Mouse (Mus musculus) midbrain, postnatal 0 days (tissue): Measurements from ENCODE around the gene Il4ra. TPM values are rescaled to one million over a fixed set of nuclear protein-coding genes. Genes with fewer than 3 reads are reported as not detected.

ENCODE experiments used
- ATAC-seq: fragments of 200-750 bp; cut with Nextera tagmentation; 2 replicates; pipeline ENCODE4 v1.8.0; 2017; ENCODE audit warnings: moderate number of reproducible peaks, mild to moderate bottlenecking, moderate TSS enrichment, moderate library complexity; ENCODE audit not compliant: low FRiP score
- DNase-seq: peaks from one replicate; pipeline ENCODE4 v3.0.0-alpha.2; 2015; ENCODE audit warnings: low spot score
- H3K27ac ChIP-seq: fragments of 300-500 bp; sonication (generic); 2 replicates; pipeline ENCODE4 v1.5.1; 2014; ENCODE audit warnings: low read depth, mild to moderate bottlenecking, low read length, mixed read lengths
- H3K27me3 ChIP-seq: fragments of 300-500 bp; sonication (generic); 2 replicates; pipeline ENCODE4 v1.6.1; 2014; ENCODE audit warnings: low read length, control low read depth, mixed read lengths; ENCODE audit not compliant: insufficient read depth
- H3K36me3 ChIP-seq: fragments of 300-500 bp; sonication (generic); 2 replicates; pipeline ENCODE4 v1.6.1; 2014; ENCODE audit warnings: low read length, control low read depth, mixed read lengths; ENCODE audit not compliant: insufficient read depth
- H3K4me1 ChIP-seq: fragments of 300-500 bp; sonication (generic); 2 replicates; pipeline ENCODE4 v1.6.1; 2014; ENCODE audit warnings: mild to moderate bottlenecking, control low read depth, antibody characterized with exemption, low read length, mixed read lengths; ENCODE audit not compliant: insufficient read depth
- H3K4me2 ChIP-seq: fragments of 300-500 bp; sonication (generic); 2 replicates; pipeline ENCODE4 v1.6.1; 2014; ENCODE audit warnings: low read depth, mild to moderate bottlenecking, low read length, mixed read lengths; ENCODE audit not compliant: poor library complexity, severe bottlenecking
- H3K4me3 ChIP-seq: fragments of 300-500 bp; sonication (generic); 2 replicates; pipeline ENCODE4 v1.5.1; 2014; ENCODE audit warnings: low read depth, mild to moderate bottlenecking, low read length, moderate library complexity
- H3K9ac ChIP-seq: fragments of 300-500 bp; sonication (generic); replicated peaks from 2 replicates; pipeline ENCODE4 v1.6.1; 2014; ENCODE audit warnings: mild to moderate bottlenecking, low read length, moderate library complexity, mixed read lengths; ENCODE audit not compliant: poor library complexity, severe bottlenecking
- H3K9me3 ChIP-seq: fragments of 300-500 bp; sonication (generic); 2 replicates; pipeline ENCODE4 v1.6.1; 2016; ENCODE audit warnings: low read length, control low read depth
- CTCF ChIP-seq: IDR thresholded peaks from 2 replicates; pipeline ENCODE4 v1.5.1; 2016; ENCODE audit warnings: antibody characterized with exemption, mild to moderate bottlenecking
- WGBS: fragments of 180-500 bp; shearing (Covaris S2); extraction: QIAGEN DNeasy Blood & Tissue Kit; methylation state at CpG from one replicate; pipeline ENCODE4 v1.1.7; 2014; 5-methylcytosine and 5-hydroxymethylcytosine counted together
- polyA plus RNA-seq: library from polyadenylated mRNA; unstranded; fragments of >200 nt; fragmentation: Nextera tagmentation; extraction: Ambion mirVana; gene quantifications from 2 replicates; pipeline ENCODE4 v1.2.1, GENCODE M21; 2015
- total RNA-seq: library from RNA; depleted of rRNA; stranded (reverse); fragments of >200 nt; gene quantifications from 2 replicates; pipeline ENCODE4 v1.2.3, GENCODE M21; 2014

Il4ra gene
- total and polyA plus RNA-seq, 2 experiments from 2014 or later = 5.4 to 12.9 TPM

GRCm38 (mm10) chr7:125523051-125523450, 28.9 kb upstream of the Il4ra start:
- Histone ChIP-seq H3K36me3 (no peaks in the 10 kb centered on the region), H3K27ac (no peak overlapping the region), H3K4me1 (no peaks in the 10 kb centered on the region), H3K4me2 (no peak overlapping the region), H3K27me3 (no peaks in the 10 kb centered on the region), H3K9me3 (no peaks in the 10 kb centered on the region), H3K4me3 (no peak overlapping the region), H3K9ac (no peak overlapping the region)
- no peak for TF ChIP-seq CTCF
- DNase-seq = no peak
- 85% methylated on average over 3 of the region's 3 CpGs for WGBS
- ATAC-seq = no peak

GRCm38 (mm10) chr7:125527186-125527585, 24.7 kb upstream of the Il4ra start:
- no peak overlapping the region for H3K9ac ChIP-seq
- no peaks in the 10 kb centered on the region for H3K27me3 ChIP-seq
- H3K27ac ChIP-seq = no peak overlapping the region
- no peaks in the 10 kb centered on the region for H3K4me1 ChIP-seq
- no peak for ATAC-seq
- WGBS = 92% methylated on average over 6 of the region's 6 CpGs
- H3K36me3 ChIP-seq = no peaks in the 10 kb centered on the region
- no peaks in the 10 kb centered on the region for H3K9me3 ChIP-seq
- TF ChIP-seq CTCF = no peak
- H3K4me2 ChIP-seq = no peak overlapping the region
- H3K4me3 ChIP-seq = no peak overlapping the region
- no peak for DNase-seq

- Histone ChIP-seq H3K4me3 (no peak overlapping the region), H3K4me1 (no peaks in the 10 kb centered on the region), H3K36me3 (no peaks in the 10 kb centered on the region), H3K27me3 (no peaks in the 10 kb centered on the region), H3K9ac (no peak overlapping the region), H3K4me2 (no peak overlapping the region), H3K27ac (no peak overlapping the region), H3K9me3 (no peaks in the 10 kb centered on the region)
- TF ChIP-seq CTCF = no peak
- DNase-seq = no peak
- 88% methylated on average over 9 of the region's 9 CpGs for WGBS
- ATAC-seq = no peak
Measured at GRCm38 (mm10) chr7:125527901-125528580, 23.9 kb upstream of the Il4ra start.

GRCm38 (mm10) chr7:125539351-125539750, 12.6 kb upstream of the Il4ra start:
- ATAC-seq (no peak), DNase-seq (no peak)
- Histone ChIP-seq H3K4me2 (no peak overlapping the region), H3K4me1 (no peaks in the 10 kb centered on the region), H3K9me3 (no peaks in the 10 kb centered on the region), H3K36me3 (no peaks in the 10 kb centered on the region), H3K27ac (no peak overlapping the region), H3K27me3 (no peaks in the 10 kb centered on the region), H3K9ac (no peak overlapping the region), H3K4me3 (no peak overlapping the region)
- 95% methylated on average over 3 of the region's 3 CpGs for WGBS
- no peak for TF ChIP-seq CTCF

GRCm38 (mm10) chr7:125541026-125541425, 10.9 kb upstream of the Il4ra start:
- WGBS = 88% methylated on average over 1 of the region's 1 CpGs
- no peak for TF ChIP-seq CTCF
- Histone ChIP-seq H3K4me1 (no peaks in the 10 kb centered on the region), H3K9me3 (no peaks in the 10 kb centered on the region), H3K4me3 (no peak overlapping the region), H3K36me3 (no peaks in the 10 kb centered on the region), H3K27me3 (no peaks in the 10 kb centered on the region), H3K27ac (no peak overlapping the region), H3K9ac (no peak overlapping the region), H3K4me2 (no peak overlapping the region)
- DNase-seq = no peak
- no peak for ATAC-seq

- DNase-seq (no peak), ATAC-seq (no peak)
- 72% methylated on average over 2 of the region's 2 CpGs for WGBS
- Histone ChIP-seq H3K9me3 (no peaks in the 10 kb centered on the region), H3K27me3 (no peaks in the 10 kb centered on the region), H3K4me1 (no peaks in the 10 kb centered on the region), H3K9ac (no peak overlapping the region), H3K4me2 (no peak overlapping the region), H3K27ac (no peak overlapping the region), H3K36me3 (no peaks in the 10 kb centered on the region), H3K4me3 (no peak overlapping the region)
- TF ChIP-seq CTCF = no peak
Measured at GRCm38 (mm10) chr7:125541821-125542220, 10.1 kb upstream of the Il4ra start.
